Mouse (Mus musculus) heart, postnatal 4 days (tissue): ENCODE data around the gene Ttc28. TPM values are rescaled to one million over a fixed set of nuclear protein-coding genes. Genes with fewer than 3 reads are reported as not detected.
"Not testable (repeated sequence)": the region's sequence is repeated elsewhere in the genome, so short reads cannot be mapped to it uniquely, and the experiment has no call there.

Experiments
- DNase-seq: peaks from one replicate; pipeline ENCODE4 v3.0.0; 2021
- total RNA-seq, 2 experiments: library from RNA; stranded (reverse); gene quantifications; 2 replicates each; pipeline ENCODE4 v1.2.3; 2021

Gene Ttc28
- total RNA-seq, 2 experiments from 2014 or later = 29.3 to 29.9 TPM

DNA sequence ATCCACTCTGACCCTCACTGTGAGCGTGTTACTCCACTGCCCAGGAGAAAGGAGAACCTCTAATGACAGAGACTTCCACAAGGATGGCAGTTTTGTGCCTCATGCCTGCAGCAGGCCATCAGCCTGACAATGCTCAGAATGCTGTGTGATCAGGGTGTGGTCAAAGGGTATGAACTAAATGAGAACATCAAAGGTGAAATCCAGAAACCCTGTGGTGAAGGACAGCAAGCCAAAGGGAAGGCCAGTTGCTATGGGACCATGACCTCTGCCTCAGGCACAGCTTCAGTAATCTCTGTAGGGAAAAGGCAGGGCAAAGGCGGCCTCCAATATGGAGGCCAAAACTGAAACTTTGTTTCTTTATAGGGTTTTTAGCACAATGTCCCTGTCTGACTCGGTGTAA is 372.5 kb downstream of the Ttc28 start:
- no peak for DNase-seq

DNA sequence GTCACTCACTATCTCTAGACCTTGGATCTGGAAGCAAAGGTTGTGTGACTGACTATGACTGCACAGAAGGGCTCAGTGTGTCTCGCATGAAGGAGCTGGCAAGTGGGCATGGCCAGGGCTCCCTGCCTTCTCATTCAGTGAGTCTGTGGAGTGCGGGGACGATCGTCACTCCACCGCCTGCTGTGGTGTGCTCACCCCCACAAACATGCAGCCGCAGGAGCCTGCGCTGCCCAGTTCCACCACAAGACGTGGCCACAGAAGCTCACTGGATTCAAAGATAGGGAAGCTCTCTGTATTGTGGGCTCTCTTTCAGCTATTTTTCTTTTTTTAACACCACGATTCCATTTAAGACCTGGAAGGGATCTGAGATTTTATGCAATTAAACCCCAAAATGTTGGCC is 374.8 kb downstream of the Ttc28 start:
- DNase-seq = no peak

DNA sequence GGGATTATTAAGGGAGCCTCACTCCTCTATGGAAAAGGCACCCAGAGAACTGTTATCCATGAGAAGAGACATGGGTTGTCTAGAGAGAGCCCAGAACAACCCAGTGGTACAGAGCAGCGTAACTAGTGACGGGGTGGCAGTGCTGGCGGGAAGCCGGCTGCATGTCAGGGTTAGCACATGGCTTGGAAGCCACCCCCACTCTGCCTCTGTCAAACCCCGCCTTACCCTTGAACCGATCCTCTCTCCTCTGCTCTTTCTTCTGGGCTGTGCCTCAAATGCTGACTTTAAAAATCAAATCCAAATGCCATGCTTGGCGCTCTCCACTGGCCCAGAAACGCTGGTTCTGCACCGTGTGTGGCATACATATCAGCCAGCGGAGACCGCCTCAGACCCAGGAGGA is 375.2 kb downstream of the Ttc28 start:
- no peak for DNase-seq

DNA sequence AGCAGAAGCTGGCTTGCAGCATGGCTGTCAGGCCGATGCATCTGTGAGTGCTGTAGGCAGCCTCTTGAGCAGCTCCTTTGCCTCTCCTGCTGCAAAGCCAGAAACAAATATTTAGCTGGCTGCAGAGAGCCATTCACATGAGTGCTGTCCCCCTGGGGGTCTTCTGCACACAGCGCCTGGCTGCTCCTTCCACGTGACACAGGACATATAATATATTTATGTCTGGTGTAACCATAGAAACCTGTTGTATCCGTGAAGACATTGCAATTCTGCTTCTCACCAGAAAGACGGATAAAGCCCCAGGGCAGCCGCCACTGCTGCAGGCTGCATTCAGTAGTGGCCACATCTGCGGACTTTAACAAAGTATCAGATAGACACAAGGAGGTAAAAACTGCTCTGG is 376.6 kb downstream of the Ttc28 start:
- no peak for DNase-seq

DNA sequence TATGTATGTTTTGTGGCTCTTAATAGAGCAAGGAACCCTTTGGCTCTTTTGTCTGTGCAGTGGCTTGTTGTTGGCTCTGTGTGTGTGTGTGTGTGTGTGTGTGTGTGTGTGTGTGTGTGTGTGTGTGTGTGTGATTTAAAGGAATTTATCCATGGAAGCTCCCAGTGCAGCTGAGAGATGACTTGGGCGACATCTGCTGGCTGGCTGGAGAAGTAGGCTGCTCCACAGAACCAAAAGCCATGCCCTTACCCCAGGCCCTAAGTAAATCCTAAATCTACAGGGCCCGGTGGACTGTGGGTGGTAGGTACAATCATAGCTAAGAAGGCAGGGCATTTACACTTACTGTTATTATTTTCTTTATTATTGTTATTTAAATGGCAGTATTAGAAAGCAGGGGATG is 377.5 kb downstream of the Ttc28 start:
- DNase-seq = peak; percentile 87

DNA sequence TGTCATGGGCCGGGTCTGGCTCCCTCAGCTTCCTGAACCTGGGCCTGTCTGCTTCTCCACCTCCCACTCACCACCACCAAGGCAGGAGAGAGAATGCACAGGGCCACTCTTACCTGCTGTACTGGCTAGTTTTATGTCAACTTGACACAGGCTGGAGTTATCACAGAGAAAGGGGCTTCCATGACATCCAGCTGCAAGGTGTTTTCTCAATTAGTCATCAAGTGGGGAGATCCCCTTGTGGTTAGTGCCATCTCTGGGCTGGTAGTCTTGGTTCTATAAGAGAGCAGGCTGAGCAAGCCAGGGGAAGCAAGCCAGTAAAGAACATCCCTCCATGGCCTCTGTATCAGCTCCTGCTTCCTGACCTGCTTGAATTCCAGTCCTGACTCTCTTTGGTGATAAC is 381.6 kb downstream of the Ttc28 start:
- not testable (repeated sequence) for DNase-seq

DNA sequence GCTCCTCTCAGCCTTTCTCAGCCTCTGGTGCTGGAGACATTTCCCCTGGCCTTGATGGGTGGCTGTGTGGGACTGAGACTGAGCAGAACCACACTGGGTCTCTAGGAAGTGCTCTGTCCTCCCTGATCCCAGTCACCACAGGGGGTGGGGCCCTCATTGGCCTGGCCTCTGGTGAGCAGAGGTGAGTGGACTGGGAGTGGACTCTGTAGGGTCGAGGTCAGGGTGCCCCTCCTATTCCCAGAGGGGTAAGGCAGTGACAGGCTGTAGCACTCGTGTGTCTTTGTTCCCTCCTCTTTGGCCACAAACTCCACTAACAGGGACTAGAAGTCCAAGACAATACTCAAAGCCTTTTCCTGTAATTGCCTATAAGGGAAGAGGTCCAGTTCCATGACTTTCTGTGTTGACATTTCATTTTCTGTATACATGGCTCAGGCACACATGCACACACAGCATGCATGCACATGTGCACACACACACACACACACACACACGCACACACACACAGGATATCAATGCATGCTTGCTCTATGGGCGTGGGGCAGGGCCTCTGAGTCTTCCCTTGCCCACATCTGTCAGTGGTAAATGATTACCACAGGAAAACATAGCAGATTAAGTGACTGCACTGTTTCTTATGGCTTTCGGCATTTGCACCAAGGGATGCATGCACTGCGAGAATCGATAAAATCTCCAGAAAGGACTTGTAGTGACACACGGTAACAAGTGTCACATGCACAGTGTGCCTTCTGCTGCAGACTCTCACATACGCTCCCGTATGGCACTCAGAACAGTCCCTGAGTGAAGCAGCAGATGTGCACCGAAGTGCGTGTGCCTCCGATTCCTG is 382.4 kb downstream of the Ttc28 start:
- DNase-seq = no peak

DNA sequence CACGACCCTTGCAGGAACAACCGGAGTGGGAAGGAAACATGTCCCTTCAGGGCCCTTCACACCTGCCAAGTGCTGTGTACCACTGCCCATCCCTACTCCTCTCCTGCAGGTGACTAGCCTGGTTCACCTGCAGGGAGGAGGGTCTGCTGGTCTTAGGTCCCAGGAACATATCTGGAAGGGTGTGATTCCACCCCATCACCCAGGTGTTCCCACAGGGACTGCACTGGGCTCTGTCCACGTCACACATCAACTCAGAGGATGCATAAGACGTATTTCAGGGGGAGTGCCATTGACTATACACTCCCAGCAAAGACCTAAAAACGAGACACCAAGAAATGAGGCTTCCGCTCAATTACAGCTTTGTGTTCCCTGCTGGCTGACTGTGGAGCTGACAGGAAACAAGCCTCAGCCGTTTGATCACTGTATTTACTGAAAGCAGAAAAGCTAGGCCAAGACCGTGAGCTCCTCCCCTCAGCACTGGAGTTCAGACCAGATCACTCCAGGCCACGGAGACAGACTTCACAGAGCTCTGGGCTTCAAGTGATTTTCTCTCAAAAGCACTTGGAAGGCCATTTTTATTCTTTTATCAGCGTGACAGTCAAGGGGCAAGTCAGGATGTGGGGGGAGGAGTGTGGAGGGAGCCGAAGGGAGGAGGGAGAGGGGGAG is 383.1 kb downstream of the Ttc28 start:
- peak; percentile 55 for DNase-seq

DNA sequence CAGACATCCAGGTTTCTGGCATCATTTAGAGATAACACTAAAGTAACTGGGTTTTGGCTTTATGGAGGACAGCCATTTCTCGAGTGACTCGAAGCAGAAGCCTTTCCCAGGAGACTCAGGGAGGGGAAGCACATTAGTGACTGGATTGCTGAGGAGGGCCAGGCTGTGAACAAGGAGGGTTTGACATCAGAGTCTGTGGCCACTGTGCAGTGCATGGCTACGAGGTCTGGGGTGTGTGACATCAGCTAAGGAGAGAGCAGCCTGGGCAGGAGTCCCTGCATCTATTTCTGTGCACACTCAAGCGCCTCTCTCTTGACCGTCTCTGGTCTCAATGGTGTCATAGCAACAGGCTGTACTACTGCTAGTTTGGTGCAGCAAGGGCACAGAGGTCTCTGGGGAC is 383.8 kb downstream of the Ttc28 start:
- DNase-seq = peak; percentile 46

DNA sequence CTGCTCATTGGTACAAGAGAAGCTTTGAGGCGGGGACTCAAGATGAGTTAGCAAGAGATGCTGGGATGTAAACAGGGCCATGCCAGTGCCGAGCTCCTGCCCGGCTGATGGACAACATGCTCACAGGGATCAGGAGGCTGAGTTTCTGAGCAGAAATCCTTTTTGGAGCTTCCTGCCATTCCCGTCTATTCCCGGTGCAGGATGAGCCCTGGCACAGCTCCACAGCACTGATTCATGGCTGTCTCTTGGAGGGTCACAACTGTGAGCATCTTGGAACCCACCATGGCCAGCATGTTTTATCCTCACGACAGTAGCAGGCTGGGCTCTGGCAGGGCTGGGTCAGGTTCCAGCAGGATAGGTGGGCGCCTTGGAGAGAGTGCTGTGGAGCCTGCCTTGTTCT is 384.9 kb downstream of the Ttc28 start:
- DNase-seq = no peak

DNA sequence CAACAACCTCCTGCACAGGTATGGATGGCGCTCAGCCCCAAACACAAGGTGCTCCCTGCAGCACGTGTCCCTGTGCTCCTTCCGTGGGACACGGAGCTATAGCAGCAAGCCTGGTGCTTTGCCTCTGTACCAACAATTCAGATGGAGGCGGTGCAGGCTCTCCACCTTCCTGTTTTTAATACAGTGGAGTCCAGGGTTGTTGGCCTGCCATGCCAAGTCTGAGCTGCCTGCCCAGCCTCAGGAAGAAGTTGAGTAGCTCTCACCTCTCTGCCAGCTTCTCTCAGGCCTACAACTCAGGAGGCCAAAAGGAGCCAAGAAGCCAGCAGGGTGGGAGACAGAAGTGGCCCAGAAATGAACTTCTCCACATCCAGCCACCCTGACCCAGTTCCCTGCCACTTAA is 387.1 kb downstream of the Ttc28 start:
- no peak for DNase-seq

DNA sequence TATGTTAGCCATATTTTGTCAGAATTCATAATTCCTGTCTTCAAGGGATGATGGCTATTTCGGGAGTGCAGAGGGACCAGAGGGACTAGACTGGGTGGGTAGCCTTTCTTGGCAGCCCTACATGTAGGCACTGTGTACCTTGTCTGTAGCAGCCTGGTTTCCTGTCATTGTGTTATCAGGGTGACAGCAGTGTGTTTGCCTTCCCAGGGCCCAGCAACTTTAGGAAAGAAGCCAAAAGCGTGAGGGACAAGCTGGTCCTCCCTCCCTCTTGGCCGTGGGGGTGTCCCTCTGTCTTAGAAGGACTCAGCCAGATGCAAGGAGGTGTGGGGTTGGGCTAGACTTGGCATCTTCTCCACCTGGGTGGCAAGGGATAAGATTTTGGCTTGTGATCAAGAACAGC is 387.5 kb downstream of the Ttc28 start:
- DNase-seq = peak; percentile 39

DNA sequence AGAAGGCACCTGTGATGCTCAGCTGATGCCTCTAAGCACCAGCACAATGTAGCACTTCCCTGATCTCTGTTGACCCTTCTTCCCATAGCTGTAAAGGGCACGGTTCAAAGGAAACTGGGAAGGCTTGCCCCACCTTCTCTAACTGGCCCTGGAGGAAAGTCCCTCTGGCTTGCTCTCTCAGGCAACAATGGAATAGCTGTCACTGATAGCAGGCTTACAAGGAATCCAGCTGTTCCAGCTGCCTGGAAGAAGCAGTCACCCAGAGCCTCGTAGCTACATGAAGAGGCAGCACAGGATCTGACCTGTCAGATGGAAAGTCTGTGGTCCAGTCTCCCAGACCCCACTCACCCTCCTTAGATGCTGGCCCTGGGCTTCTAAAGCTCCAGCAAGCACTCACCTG is 389.2 kb downstream of the Ttc28 start:
- DNase-seq = no peak

DNA sequence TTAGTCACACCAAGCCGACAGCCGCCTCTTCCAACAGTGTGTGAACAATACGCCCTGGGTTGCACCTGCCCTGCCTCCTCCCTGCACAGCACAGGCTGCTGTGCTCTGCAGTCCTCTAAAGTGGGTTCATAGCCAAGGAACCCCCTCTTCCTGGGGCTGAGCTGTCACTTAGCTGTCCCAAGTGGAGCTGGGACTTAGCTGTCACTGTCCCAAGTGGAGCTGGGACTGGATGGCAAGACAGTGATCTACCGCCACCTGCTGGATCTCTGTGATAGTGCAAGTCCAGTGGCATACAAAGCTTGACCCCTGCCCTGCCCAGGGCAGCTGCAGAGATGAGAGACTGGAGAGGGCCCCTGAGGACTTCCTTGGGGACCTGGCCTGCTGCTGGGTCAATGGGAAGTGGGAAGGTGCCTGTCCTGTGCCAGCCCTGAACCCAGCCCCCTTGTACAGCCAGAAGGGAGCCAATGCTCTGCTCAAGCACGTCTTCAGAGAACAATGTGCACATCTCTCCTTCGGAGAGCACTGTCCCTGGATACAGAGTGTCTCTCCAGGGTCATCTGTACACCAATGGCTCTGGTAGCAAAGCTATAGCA is 390.1 kb downstream of the Ttc28 start:
- DNase-seq = peak; percentile 90

DNA sequence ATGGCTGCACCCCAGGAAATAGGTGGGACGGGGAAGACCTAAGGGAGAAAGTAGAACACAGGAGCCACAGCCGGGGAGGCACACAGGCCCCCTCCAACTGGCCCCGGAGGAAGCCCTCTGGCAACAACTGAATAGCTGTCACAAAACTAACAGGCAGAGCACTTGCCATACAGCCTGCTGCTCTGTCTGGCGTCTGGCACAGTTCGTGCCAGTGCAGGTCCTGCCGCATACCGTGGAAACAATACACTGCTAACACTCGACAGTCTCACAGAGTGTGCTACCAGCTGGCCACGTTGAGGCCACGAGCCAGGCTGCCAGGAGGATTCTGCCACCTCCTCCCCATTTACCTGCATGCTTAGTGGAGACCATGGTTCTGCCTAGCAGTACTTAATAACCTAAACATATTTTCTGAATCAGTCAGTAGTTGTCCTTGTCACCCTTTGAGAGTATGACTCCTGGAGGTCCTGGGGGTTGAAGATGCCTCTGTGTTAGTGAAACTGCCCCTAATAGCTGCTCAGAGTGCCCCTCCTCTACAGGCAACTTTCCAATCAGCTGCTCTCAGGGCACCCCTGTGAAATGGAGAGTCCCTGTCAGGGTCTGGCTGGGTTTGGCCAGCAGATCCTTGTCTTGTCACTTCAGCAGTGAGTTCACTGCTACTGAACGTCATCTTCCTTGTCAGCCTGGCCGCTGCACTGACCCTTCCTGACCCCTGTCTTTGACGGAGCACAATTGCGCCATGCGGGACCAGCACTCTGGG is 390.8 kb downstream of the Ttc28 start:
- DNase-seq = no peak

DNA sequence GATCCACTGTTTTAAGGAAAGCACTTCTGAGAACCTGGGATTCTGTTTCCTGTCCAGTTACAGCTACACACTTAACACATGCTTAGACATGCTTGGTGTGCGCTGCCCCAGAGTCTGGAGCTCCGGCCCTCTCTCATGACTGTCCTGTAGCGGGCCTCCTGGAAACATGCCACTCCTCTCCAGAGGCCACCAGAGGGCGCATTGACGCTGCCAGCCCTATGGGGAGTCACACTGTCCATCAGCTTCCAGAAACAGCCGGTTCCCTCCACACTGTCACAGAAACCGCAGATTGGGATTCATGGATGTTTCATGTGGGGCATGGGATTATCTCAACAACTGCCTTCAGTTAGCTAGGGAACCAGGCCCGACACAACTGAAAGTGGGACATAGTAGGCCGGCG is 394.0 kb downstream of the Ttc28 start:
- peak; percentile 94 for DNase-seq

DNA sequence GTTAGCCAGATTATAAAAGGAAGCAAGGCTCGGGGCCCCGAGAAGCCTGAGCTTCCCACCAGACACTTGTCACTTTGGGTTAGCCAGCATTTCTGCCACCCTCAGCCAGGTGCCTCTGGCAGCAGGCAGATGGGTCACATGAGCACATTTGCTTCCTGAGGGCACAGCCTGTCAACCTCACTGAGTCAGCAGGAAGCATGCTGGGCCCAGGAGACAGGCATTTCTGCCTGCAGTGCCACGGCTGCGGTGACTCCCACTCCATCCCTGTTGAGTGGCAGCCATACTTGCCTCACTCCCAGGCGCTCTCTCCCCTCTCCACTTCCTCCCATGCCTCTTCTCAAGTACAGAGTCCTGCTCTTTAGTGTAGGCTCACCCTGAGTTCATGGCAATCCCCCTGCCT is 395.3 kb downstream of the Ttc28 start:
- no peak for DNase-seq

DNA sequence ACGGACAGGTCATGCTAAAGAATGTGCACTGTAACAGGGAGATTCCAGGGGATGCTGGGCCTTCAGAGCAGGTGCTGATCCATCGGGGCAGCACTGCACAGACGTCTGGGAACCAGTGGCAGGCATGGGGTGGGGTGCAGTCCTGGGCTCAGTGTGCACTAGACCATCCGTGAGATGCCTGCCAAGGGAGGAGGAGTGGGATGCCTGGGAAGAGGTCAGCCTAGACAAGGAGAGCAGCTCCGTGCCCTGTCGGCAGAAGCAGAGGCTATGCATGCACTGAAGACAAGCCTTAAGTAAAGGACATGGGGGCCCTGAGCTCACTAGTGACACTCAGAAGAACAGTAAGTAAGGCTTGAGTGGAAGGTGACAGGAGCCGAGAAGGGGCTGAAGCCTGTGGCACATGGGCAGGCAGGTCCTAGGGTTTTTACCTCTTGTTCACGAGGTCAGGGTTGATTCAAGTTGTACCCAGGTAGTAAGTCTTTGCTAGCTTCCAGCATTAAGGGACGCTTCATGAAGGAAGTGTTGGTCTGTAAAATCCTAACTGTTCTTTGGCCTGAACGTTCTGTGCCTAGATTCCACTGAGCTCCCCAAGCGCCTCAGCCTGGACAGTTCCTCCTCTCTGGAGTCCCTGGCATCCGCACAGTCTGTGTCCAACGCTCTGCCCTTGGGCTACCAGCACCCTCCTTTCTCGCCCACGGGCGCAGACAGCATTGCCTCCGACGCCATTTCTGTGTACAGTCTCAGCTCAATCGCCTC is 405.0 kb downstream of the Ttc28 start:
- no peak for DNase-seq

DNA sequence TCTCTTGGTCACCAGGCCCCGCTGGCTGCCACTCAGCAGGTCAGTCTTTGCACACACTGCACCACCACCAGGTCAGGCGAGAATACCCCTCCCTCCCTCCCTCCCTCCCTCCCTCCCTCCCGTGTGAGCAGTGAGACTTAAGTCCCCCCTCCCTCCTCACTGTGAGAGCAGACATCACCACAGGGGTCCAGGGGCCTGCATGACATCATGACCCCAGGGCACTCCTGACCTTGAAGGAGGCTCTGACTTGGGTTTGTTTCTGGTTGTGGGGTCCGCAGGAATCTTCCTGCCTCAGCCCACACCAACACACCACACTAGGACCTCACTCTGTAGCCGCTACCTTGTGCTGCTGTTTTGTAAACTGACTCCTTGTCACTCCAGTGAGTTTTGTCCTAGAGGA is 408.0 kb downstream of the Ttc28 start:
- no peak for DNase-seq

DNA sequence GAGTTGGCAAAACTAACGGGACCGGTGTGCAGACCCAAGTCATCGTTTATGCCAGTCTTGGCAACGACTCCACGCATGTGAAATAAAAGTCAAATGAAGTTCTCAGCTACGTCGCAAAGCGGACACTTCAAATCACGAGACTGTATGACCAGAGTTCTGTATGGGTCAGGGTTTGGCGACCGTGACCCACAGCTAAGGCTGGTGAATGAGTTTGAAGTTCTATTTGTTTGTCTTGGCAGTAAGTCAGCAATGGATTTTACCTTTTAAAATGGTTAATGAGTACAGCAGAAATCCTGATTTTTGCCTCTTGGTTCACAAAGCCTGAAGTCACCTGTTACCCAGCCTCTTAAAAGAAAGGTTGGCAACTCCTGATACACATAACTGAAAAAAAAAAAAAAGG is 408.9 kb downstream of the Ttc28 start:
- no peak for DNase-seq

DNA sequence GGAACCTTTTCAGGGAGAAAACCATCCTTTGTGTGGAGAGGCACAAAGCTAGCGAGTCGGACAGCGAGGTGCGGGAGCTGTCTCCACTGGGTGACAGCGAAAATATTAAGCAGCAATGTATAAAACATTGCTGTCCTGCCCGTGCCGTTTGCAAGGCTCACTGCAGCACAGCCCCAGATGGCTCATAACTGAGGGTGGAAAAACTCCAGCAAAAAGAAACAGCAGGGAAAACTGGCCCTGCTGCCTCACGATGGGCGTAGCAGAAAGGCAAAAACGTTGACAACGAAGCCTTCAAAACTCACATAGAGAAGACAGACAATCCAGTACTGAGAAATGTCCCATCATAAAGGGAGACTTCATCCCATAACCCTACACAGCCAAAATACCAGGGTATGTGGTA is 410.5 kb downstream of the Ttc28 start:
- no peak for DNase-seq

DNA sequence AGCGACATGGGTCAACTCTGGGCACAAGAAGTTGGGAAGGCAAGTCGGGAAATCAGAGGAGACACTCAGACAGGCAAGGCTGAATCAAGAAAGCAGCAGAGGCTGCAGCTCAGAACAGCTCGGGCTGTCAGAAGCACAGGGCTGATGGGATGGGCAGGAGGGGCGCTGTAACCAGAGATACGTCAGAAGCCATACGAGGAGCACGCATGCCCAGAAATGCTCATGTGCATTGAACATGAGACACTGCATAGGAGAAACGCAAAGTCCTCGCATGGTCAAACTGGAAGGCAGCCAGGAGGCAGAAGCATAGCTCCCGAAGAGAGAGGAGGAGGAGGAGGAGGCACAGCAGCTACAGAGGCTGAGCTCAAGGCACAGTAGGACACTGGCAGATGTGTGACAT is 412.0 kb downstream of the Ttc28 start:
- no peak for DNase-seq
